Mouse (Mus musculus): ENCODE data around the gene Irf3.
"Not testable (repeated sequence)": the region's sequence is repeated elsewhere in the genome, so short reads cannot be mapped to it uniquely, and the experiment has no call there.

The Irf3 gene

DNA sequence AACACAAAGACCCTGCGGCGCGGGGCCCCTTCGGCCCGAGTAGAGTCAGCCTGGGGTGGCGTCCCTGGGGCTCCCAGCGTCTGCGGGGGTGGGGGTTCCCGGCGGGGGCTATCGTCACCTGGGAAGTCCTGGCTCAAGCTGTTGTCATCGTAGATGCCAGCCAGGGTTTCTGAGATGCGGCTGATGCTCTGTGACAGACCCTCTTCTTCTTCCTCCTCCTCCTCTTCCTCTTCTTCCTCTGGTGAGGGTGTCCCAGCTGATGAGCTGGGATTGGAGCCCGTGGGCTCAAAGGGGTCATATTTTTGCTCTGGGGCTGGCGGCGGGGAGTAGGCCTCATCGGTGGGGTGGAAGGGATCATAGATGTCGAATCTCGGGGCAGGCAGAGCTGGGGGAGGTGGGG is 11.0 kb downstream of the Irf3 start:
- DNase-seq = no peak

DNA sequence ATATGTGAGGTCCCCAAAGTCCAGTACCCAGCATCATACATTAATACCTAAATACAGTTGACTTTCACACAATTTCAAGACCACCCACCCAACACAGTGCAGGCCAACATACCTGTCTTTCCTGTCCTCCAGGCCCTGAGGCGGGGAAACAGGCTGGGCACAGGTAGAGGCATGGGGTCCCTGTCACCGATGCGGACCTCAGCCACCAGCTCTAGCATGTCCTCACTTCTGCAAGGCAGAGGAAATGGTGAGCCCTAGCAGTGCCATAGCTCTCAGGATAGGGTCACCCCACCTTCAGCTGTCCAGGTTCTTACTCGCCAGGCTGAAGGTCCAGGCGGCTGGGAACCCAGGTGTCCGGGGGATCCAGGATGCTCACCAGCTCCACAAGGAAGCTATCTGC is 14.6 kb downstream of the Irf3 start:
- no peak for DNase-seq

- no peak for DNase-seq
Measured at GRCm38 (mm10) chr7:45012824-45013223, 15.4 kb downstream of the Irf3 start.

GRCm38 (mm10) chr7:45013366-45014095 is 16.1 kb downstream of the Irf3 start:
- no peak for DNase-seq

GRCm38 (mm10) chr7:45014096-45014451 is 16.6 kb downstream of the Irf3 start:
- no peak for DNase-seq

- no peak for DNase-seq
Measured at GRCm38 (mm10) chr7:45015344-45015956, 18.0 kb downstream of the Irf3 start.

DNA sequence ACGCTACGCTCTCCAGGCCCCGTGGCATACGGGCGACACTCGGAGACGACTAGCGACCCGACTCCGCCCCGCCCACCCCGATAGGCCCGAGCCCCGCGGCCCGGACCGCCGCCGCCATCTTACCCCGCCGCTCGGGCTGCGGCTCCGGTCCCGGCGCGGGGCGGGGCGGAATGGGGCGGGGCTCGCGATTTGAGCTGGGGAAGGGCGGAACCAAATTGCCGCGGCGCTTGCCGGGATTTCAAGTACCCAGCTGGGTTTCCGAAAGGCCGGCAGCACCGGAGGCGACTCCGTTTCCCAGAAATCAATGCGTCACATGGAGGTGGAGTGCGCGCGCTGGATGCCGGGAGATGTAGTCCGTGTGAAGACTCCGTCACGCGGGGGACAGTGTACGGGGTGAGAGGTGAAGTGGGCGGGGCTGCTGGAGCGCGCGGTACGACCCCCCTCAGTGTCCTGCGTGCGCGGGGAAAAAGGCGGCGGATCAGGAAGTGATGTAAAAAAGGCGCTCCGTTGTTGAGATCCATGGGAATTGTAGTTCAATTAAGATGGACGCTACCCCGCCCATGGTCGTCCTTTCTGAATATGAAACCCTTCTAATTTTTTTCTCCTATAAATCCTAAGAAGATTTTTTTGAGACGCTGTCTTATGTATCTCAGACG is 18.6 kb downstream of the Irf3 start, which contains the start of gene Scaf1:
Scaf1 (minus strand) TSS at position 407 of the 656 bp plus-strand sequence.
- peak; percentile 99 for DNase-seq

- DNase-seq = no peak
Measured at GRCm38 (mm10) chr7:45016761-45017160, 19.3 kb downstream of the Irf3 start.

DNA sequence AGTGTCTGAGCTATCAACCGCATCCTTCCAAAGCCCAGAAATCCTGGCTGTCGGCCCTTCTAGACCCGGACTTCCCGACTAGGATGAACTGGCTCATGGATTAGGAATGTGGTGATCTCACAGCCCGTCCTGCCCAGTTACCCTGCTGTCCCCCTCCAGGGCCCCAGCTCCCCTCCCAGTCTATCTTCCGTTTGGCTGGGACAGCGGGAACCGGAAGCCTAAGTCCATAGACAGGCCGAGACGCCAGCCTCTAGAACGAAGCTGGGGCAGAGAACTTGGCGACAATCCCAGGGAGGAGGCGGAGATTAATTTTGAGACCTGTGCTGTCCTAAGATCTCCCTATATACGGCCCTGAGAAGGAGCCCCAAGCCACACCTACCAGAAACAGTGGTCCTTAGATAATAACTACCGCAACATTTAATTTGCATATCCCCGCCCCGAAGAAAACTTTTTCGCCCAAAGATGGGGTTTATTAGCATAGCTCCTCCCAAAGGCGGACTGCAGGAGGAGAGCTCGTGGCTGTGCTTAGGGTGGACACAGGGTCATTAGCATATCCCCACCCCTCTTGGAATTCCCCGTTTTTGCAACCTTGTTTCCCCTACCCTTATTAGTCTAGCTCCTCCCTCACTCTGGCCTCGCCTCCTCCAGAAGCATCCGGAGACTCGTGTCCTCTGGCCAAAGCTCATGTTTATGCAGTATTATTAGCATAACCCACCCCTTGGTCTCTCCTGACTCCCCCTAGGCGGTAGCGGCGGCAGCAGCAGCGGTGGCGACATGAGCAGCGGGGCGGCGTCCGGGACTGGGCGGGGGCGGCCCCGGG is 20.0 kb downstream of the Irf3 start, which contains the start of gene Rras:
Rras (plus strand) TSS at position 720 of the 820 bp plus-strand sequence.
- DNase-seq = peak; percentile 83

GRCm38 (mm10) chr7:45019031-45019571 is 21.7 kb downstream of the Irf3 start:
- no peak for DNase-seq

GRCm38 (mm10) chr7:45020225-45020624 is 22.8 kb downstream of the Irf3 start:
- DNase-seq = no peak

DNA sequence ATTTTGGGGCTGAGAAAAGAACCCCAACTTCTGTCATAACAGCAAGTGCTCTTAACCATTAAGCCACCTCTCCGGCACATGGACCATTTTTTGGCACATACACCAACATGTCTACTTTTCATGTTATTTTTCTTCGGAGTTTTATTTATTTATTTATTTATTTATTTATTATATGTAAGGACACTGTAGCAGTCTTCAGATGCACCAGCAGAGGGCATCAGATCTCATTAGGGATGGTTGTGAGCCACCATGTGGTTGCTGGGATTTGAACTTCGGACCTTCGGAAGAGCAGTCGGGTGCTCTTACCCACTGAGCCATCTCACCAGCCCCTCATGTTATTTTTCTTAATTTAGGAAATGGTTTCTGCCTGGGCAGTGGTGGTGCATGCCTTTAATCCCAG is 26.3 kb downstream of the Irf3 start:
- DNase-seq = not testable (repeated sequence)

DNA sequence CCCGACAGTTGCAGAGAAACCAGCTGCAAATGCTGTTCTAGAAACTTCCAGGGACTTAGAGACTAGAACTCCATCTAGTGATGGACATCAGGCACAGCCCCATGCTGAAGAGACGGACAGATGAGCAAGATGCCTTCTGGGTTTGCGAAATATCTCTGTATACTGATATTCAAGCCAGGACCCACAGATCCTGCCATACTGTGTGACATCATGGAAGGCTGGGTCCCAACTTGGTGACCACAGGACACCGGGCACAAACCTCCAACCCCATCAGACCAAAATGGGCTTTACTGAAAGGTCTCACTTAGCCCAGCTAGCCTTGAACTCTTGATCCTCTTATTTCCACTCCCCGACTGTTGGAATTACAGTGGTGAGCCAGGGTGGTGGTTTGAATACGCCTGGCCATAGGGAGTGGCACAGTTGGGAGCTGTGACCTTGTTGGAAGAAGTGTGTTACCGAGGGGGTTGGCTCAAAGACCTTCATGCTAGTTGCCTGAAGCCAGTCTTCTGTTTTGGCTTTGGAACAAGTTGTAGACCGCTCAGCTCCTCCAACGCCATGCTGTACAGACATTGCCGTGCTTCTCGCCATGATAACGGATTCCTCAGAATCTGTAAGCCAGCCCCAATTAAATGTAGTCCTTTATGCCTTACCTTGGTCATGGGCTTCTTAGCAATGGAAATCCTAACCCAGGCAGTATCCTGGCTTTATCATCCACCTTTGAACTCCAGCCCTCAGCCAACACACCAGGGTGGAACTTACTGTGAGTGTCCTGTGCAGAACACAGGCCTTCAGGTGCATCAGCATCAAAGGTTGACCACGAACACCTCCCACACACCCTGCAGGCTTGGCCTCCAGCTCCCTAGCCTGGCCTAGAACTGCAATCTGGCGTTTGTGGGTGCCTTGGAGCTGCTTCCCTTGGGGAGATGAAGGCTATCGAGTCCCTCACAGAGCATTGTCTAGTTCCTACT is 27.1 kb downstream of the Irf3 start:
- DNase-seq = no peak

GRCm38 (mm10) chr7:45025601-45026220 is 28.3 kb downstream of the Irf3 start:
- no peak for DNase-seq

DNA sequence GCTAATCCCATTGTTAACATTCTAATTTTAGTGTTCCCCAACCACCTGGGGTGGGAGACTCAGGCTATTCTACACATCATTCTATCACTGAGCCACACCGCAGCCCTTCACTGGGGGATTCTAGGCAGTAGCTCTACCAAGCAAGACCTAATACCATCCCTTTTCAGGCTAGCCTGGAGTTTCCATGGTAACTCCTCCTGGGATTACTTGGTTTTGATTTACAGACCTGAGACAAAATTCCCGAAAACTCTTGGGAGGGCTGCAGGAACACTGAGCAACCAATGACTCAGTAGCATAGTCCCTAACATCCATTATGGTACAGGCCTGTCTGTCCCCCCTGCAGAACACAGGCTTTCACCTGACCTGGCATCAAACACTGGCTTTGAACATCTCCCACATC is 28.8 kb downstream of the Irf3 start:
- no peak for DNase-seq

DNA sequence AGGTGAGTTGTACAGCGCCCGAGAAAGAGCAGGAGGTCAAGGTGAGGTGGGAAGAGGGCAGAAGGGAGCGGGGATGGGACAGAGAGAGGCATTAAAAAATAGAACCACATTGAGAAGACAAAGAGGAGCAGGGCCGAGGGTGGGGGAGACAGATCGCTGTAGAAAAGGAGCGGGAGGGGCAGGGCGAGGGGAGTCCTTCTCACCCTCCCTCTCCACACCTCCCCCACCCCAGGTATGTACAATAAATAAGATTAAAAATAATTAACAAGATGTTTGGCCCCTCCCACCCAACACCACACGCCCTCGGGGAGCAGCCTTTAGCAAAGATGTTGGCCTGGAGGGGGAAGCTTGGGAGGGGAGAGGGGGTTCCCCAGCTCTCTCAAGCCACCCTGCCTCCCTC is 30.3 kb downstream of the Irf3 start:
- DNase-seq = no peak

- DNase-seq = no peak
Measured at GRCm38 (mm10) chr7:45028351-45028750, 30.9 kb downstream of the Irf3 start.

- no peak for DNase-seq
Measured at GRCm38 (mm10) chr7:45029995-45030394, 32.5 kb downstream of the Irf3 start.

GRCm38 (mm10) chr7:45030857-45031256 is 33.4 kb downstream of the Irf3 start:
- no peak for DNase-seq

DNA sequence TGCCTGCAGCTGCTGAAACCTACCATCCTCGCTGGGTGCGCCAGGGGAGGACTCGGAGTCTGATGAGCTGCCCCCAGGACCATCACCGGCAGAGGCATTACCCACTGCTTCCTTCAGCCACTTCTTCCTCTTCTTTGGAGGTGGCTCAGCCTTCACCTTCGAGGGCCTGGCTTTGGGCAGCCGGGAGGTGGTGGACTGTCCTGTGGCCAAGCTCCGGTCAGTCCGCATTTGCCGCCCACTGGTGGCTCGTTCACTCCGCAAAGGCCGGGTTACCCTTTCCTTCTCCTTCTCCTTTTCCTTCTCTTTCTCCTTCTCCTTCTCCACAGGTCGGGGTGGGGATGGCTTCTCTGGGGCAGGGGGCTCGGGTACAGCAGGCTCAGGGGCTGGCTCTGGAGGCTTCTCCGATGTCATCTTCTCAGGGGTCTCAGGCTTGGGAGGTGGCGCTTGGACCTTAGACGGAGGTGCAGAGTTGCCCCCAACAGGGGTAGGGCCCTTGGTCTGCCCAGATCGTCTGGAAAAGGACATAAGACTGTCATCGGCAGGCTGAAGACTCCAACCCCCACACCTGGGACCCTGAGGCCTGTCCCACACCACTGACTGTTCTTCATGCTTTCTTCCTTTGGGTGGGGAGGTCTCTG is 36.4 kb downstream of the Irf3 start:
- DNase-seq = no peak

GRCm38 (mm10) chr7:45035631-45036030 is 38.2 kb downstream of the Irf3 start:
- no peak for DNase-seq

Data from right cerebral cortex, postnatal 25 days (tissue).